Mouse (Mus musculus) urinary bladder, postnatal 10 days (tissue): ENCODE measurements around the gene Cdc42ep4.

Experiments used
- DNase-seq: peaks from one replicate; pipeline ENCODE4 v3.0.0; 2022; ENCODE audit warnings: low spot score

The Cdc42ep4 gene

GRCm38 (mm10) chr11:113725235-113726048 lies 26.2 kb downstream of the Cdc42ep4 start:
- DNase-seq, result no peak

DNA sequence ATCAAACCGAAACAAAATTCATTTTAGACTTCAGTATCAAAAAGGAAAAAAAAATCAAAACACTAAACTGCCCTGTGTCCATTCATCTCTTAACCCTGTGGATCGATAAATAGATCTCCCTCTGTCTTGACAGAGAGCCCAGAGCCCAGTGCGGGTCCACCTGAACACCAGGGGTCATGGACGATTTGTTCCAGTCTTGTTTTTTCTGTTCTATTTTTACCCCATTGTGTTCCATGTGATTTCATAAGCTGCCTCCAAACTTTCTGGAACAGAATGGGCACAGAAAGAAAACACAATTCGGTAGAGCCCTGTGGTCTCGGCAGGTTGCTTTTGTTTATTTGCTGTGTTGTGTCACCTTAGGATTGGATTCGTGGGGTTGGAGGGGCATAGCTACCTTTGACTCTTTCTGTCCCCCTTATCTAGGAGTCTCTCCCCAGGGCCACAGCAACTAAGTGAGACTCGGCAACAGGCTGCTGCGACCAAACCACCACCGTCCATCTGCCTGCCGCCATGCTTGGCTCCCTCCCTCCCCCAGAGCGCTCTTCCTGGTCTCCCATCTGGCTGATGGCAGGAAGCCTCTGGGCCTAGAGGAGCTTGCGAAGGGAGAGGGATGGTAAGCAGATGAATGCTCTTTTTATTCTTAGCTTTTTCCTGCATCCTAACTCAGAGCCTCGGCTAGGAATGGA lies 29.1 kb downstream of the Cdc42ep4 start:
- no peak for DNase-seq

- DNase-seq, result no peak
Observed at GRCm38 (mm10) chr11:113717767-113718424, 33.8 kb downstream of the Cdc42ep4 start.

DNA sequence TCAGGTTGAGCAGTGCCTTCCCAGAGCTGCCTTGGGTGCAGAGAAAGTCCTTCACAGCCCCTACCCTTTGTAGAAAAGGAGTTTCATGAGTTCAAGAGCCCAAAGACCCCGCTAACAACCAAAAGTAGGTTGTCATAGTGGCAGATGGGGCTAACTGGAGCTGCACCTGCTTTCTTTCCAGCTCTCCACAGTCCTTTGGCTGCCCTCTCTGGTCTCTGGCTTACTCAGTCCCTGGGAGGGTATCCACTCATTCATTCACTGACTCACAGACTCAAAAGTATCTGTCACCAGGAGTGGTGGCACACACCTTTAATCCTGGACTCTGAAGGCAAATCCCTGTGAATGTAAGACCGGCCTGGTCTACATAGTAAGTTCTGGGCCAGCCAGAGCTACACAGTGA lies 35.5 kb downstream of the Cdc42ep4 start:
- no peak for DNase-seq

GRCm38 (mm10) chr11:113715078-113715674 lies 36.5 kb downstream of the Cdc42ep4 start:
- DNase-seq, result no peak

DNA sequence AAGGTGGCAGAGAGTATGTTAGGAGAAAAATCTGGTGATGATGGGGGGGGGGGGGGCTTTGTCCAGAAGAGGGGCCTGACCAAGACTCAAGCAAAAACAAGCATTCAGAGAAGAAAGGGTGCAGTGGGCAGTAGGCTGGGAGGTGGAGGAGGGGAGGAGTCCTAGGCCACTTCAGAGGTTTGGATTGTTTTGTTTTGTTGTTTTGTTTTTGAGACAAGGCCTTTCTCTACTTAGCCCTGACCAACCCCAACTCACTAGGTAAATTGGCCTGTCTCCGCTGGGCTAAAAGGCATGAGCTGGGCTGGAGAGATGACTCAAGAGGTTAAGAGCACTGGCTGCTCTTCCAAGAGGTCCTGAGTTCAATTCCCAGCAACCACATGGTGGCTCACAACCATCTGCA lies 40.6 kb downstream of the Cdc42ep4 start:
- DNase-seq, result no peak

GRCm38 (mm10) chr11:113710257-113710777 lies 41.4 kb downstream of the Cdc42ep4 start:
- no peak for DNase-seq

DNA sequence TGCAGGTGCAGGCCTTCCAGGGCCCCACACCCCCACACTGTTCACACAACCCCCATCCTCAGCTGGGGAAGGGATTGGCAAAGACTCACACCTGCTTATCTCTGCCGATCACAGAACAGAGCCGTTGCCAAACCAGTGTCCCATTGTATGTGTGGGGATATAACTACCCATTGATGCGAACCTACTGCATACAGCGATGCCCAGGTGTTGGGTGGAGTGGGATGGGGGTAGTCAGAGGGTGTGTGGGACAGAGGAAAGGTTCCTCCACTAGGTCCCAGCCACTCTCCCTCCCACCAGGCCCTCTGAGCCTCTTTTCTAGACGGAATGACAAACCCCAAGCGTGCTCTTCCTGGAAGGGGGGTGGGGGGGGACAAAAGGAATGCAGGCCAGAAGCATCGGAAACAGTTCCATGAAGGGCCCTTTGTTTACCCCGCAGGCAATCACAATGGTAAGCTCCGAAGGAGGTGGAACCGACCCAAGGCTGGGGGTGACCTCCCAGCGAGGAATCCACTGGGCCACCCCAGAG lies 41.9 kb downstream of the Cdc42ep4 start, which contains the start of gene Cpsf4l:
Cpsf4l (minus strand) TSS at position 287 of the 526 bp plus-strand sequence.
- DNase-seq, result no peak

DNA sequence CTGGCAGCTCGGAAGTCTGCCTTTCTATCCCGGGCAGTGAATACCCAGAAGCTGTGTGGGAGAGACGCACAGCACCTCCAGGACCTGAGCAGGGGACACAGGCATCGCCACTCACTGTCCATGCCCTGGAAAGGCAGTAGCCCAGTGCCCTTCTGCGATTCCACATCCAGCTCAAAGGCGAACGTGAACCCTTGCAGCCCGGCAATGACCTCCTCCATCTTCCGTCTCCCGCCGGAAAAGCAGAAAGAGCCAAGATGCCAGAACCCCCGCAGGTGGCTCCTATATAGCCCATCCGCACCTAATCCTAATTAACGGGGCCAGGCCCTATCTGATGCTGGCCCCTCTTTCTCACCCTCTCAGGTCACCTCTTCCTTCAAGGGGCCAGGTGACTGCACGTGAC lies 42.4 kb downstream of the Cdc42ep4 start:
- no peak for DNase-seq

DNA sequence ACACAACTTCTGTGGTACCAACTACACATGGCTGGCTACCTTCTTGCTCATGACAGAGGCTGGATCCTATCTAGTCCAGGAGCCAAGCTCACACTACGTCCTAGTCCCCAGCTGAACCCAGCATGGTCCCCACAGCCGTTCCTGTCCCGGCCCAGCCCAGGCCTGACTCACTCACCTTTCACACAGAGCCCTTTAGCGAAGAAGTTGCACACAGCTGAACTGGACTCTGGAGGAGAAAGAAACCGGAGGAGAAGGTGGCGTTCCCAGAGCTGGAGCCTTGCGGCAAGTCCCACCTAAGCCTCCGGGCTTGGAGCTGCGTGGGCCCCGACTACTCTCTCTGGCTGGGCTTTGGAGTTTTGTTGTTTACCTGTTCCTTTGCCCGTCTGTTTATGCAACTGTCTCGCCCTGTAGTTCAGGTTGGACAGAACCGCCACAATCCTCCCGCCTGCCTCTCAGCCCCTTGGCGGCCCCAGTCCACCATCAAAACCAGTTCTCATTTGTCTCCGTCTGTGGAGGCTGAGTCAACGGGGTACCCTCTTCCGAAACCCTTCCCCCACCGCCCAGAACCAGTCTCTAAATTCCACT lies 43.0 kb downstream of the Cdc42ep4 start:
- DNase-seq, result no peak

- DNase-seq, result no peak
Observed at GRCm38 (mm10) chr11:113705966-113706652, 45.6 kb downstream of the Cdc42ep4 start.

- DNase-seq, result no peak
Observed at GRCm38 (mm10) chr11:113703758-113704157, 47.9 kb downstream of the Cdc42ep4 start.

GRCm38 (mm10) chr11:113699643-113700042 lies 52.0 kb downstream of the Cdc42ep4 start:
- no peak for DNase-seq

DNA sequence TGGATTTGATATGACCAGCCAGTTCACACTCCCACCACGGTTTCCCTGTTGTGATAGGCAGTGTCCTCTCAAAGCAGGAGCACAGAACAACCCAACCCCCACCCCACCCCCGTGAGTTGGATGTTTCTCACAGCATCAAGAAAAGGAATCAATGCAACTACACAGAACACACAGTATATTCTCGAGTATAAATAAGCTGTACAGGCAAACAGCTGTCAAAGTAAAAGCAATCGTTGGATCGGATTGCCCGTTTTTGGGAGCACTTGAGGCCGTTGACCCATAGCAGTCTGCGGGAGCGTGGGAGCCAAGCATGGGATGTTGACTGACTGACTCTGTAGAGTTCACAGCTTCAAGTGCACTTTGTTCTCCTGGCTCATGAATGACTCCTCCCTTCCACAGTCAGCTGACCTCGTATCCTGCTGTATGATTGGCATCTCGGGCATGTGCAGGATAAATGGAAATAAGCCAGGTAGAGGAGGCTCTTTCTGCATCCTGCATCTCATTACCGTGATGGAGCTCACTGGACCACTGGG lies 53.6 kb downstream of the Cdc42ep4 start:
- DNase-seq, result no peak

DNA sequence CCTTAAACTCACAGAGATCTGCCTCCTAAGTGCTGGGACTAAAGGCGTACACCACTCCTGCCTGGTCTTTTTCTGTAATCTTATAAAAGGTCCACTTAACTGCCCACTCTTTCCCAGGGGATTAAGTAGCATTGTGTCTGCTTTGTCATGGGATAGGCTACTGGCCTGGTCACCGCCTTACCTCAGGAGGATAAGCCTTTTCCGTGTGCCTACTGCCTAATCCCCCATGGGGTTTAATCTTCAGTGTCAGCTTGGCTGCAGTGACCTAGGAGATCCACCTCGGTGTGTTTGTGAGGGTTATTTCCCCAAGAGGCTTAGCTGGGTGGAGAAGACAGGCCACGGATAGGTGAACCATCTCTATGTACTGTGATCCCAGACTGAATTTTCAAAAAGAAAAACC lies 54.1 kb downstream of the Cdc42ep4 start:
- no peak for DNase-seq

GRCm38 (mm10) chr11:113691851-113692250 lies 59.8 kb downstream of the Cdc42ep4 start:
- DNase-seq, result no peak

DNA sequence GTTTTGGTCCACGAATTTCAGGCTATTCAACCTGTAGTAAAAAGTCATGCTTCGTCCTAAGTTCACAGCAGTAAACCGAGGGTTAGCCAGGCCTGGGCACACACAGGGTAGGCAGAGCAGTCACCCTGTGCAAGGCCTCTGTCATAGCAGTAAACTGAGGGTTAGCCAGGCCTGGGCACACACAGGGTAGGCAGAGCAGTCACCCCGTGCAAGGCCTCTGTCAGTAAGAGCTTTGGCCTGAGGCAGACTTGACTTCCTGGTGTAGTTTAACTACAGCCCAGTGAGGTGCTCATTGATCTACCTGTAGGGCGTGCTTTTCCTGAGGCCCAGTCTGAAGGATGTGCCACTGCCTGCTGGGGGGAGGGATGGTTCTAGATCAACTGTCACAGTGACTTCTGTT lies 60.4 kb downstream of the Cdc42ep4 start:
- no peak for DNase-seq

- no peak for DNase-seq
Observed at GRCm38 (mm10) chr11:113690506-113690905, 61.2 kb downstream of the Cdc42ep4 start.

DNA sequence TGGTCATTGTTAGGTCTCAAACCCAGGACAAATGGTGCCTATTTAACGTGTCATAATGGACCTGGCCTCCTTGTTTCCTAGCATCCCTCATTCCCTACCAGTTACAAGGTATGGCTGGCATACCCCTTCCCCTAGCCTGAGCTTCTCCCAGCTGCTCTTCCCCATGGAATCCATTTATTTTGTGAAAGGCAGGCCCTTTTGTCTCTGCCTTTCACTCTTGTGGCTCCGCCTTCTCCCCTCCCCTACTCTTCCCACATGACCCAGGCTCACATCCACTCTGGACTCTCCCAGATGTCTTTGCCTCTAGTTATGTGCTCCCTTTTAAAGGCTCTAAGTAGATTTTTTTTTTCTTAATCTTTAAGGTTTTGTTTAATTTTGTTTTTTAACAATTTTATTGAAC lies 64.7 kb downstream of the Cdc42ep4 start:
- DNase-seq, result no peak

GRCm38 (mm10) chr11:113684707-113685426 lies 66.8 kb downstream of the Cdc42ep4 start:
- no peak for DNase-seq
